Mouse (Mus musculus): ENCODE measurements around the gene Gm20662.
A peak's percentile ranks its signal among the peaks of the same experiment; 100 is the strongest.

Gm20662 gene

DNA sequence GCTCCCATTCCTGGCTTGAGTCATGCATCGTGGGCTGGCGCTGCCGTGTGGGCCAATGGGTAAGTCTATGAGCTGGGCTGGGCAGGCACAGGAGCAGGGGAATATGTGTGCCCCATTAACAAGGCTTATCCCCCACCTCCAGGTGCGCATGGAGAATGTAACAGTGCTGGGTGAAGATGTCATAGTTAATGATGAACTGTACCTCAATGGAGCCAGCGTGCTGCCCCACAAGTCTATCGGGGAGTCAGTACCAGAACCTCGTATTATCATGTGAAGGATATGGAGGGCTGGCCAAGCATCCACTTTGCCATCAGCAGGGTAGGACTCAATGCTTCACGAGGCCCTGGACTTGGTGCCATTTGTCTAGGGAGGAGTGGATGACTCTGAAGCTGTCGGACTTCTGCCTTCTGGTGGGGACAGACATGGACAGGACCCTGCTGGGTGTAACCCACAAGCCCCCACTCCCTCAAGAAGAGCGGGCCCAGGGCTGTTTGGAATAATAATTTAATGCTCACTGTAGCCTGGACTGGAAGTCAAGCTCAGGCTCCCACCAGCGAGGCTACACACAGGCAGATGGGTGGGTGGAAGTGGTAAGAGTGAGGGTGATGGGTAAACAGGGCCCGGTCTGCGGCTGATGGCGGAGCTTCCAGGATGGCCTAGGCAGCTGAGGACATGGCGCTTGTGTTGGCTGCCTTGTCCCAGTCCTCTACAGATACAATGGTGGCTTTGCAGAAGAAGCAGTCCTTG is 55.2 kb downstream of the Gm20662 start:
- no peak for ATAC-seq (ENCODE audit: insufficient number of reproducible peaks, low FRiP score, low TSS enrichment)

DNA sequence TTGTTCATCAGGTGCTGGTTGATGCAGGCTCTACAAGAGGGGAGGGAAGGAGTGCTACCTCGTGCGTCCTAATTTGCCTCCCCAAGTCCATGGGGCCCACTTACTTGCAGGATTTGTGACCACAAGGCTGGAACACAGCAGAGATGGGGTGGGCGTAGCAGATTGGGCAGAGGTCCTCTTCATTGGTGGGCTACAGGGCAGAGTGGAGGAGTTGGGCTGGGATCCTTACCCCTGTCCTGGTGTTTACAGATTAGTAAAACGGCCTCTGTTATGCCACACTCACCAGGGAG is 55.7 kb downstream of the Gm20662 start:
- no peak for ATAC-seq (ENCODE audit: insufficient number of reproducible peaks, low FRiP score, low TSS enrichment)

DNA sequence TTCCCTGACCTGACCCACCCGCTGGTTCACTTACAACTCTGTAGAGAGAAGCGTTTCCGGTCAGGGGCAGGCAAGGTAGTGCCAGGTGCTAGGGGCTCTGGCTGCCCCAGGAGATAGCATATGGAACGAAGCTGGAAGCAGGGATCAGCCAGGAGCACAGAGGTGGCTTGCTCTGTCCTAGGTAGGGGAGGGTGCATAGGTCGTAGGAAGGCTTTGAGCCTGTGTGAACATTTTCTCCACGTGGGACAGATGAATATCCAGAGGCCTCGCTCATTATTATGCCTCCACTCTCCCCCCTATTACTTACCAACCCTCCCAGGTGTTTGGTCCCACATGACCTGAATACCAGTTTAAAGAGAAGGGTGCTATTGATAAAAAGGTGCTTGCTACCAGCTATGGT is 56.3 kb downstream of the Gm20662 start:
- no peak for ATAC-seq (ENCODE audit: insufficient number of reproducible peaks, low FRiP score, low TSS enrichment)

DNA sequence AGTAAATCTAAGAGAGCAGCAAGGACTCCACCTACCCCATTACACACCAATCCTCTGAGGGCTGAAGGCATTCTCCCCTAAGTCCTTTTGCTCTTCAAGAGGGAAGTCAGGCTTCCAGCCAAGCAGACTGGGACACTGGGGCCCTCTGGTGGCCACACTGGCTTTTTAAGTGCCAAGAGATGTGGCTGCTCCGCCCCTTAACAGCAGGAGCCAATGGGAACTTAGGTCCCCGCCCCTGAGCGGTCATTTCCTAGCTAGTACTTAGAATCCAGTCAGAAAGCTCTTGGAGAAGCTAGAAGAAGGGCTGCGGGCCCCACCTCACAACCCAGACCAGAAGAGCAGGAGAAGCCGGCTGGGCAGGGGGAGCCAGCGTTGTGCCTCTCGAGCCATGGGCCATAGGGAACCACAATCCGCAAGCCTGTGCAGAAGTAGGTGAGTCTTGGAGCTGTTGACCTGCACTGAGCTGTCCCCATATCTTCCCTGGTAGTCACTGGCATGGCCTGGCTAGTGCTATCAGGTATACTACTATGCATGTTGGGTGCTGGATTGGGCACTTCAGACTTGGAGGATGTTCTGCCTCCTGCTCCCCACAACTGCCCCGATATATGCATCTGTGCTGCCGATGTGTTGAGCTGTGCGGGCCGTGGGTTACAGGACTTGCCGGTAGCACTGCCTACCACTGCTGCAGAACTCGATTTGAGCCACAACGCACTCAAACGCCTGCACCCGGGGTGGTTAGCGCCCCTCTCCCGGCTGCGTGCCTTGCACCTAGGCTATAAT is 56.9 kb downstream of the Gm20662 start, which contains the start of gene Amigo3:
TSS of gene Amigo3 (plus strand) at position 275 of the 780 bp plus-strand sequence.
- peak; percentile 23; the same call in 1 of the 2 replicates for ATAC-seq (ENCODE audit: insufficient number of reproducible peaks, low FRiP score, low TSS enrichment)

DNA sequence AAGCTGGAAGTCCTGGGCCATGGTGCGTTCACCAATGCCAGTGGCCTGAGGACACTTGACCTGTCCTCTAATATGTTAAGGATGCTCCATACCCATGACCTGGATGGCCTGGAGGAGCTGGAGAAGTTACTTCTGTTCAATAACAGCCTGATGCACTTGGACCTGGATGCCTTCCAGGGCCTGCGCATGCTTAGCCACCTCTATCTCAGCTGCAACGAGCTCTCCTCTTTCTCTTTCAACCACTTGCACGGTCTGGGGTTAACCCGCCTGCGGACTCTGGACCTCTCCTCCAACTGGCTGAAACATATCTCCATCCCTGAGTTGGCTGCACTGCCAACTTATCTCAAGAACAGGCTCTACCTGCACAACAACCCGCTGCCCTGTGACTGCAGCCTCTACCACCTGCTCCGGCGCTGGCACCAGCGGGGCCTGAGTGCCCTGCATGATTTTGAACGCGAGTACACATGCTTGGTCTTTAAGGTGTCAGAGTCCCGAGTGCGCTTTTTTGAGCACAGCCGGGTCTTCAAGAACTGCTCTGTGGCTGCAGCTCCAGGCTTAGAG is 57.6 kb downstream of the Gm20662 start:
- ATAC-seq (ENCODE audit: insufficient number of reproducible peaks, low FRiP score, low TSS enrichment): no peak

DNA sequence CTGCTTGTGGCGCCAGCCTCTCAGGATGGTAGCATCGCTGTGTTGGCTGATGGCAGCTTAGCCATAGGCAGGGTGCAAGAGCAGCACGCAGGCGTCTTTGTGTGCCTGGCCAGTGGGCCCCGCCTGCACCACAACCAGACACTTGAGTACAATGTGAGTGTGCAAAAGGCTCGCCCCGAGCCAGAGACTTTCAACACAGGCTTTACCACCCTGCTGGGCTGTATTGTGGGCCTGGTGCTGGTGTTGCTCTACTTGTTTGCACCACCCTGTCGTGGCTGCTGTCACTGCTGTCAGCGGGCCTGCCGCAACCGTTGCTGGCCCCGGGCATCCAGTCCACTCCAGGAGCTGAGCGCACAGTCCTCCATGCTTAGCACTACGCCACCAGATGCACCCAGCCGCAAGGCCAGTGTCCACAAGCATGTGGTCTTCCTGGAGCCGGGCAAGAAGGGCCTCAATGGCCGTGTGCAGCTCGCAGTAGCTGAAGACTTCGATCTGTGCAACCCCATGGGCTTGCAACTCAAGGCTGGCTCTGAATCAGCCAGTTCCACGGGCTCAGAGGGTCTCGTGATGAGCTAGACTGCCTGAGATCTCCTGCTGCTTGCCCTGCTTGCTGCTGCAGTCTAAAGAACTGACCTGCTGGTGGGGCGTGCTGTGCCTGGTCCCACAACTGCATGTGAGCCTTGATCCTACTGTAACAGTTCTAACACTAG is 58.3 kb downstream of the Gm20662 start:
- ATAC-seq (ENCODE audit: insufficient number of reproducible peaks, low FRiP score, low TSS enrichment): no peak

DNA sequence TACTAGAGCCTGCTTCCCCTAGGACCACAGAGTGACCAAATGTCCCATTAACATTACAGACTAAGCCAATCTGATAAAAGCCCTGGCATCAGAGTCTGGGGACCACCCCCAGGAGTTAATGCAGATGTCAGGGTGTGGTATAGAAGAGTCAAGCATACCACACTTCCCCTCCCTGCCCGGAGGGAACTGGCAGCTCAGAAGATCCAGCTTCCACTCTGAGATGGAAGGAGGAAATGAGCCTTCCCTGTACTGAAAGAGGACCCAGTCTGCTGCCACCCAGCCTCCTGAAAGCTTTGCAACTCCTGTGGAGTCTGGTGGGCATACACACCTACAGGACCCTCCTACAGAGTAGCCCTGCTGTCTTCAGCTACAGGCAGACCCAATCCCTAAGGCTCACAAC is 58.9 kb downstream of the Gm20662 start:
- no peak for ATAC-seq (ENCODE audit: insufficient number of reproducible peaks, low FRiP score, low TSS enrichment)

DNA sequence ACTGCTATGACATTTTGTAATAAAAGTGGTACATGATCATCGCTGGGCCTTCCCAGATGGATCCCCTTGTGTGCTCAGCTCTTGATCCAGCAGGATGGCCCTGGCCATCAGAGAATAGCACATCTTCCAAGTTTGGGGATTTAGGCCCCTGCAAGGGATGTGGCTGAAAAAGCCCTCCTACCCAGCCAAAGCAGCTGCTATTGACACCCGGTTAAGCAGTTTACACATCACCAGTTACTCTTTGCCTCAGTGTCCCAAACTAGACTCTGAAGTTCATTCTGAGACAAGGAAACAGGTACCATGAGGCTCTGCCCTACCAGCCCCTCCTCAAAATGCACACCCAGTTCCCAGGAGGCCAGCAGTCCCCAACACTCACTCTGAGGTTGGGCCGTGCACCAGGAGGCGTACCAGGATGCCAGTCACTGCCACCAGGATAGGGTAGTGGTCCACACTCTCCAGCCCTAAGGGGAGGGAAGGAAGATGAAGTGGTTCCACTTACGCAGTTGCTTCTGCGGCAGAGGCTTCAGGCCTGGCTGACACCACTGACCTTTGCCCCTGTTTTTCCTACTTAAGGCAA is 59.6 kb downstream of the Gm20662 start:
- ATAC-seq (ENCODE audit: insufficient number of reproducible peaks, low FRiP score, low TSS enrichment): no peak

DNA sequence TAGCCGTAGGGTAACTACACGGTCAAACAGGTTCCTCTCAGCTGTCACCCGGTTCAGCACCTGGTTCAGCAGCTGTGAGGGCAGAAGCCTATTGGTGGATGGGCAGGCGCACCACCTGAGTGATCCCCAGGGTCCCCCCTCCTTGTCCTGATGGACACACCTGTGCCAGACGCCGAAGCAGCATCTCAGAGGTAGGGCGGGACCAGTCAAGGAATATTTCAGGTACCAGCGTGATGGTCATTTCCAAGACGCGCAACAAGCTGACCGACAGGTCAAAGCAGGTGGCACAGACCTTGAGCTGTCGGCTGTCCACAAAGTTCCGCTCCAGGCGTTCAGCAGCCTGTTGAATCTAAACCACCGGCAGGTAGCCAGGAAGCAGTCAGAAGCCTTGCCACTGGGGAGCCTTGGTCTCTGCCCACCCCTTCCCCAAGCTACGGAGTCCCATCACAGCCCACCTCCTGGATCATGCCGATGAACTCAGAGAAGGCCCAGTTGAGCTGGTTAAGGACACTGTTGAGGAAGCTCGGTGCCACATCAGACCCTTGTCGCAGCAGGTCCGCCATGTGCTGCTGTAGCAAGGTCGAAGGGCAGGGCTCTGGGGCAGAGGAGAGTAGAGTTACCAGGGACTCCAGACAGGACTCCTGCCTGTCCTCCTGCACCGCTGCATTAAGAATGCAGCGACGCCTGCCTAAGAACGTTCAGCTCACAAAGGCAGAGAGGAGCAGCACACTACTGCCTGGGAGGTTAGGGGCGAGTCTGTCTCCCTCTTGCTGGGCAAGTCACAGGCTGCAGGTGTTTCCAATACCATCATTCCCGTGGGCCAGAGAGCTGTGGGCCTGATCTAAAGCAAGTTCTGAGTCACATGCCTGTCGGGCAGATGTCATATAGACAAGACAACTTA is 60.5 kb downstream of the Gm20662 start:
- no peak for ATAC-seq (ENCODE audit: insufficient number of reproducible peaks, low FRiP score, low TSS enrichment)

DNA sequence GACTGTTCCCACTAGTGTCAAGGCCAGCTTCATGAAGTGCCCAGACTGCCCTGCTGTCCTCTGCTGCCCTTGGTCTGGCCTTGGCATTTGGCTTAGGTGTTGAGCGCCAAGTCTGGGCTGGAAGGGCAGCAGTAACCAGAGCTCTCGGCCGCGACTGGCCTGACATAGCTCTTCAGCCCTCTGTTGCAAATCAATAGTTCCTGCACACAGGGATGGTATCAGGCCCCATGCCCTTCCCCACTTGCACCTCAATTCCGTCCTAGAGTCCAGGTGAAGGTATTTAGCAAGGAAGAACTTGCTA is 61.1 kb downstream of the Gm20662 start:
- no peak for ATAC-seq (ENCODE audit: insufficient number of reproducible peaks, low FRiP score, low TSS enrichment)

DNA sequence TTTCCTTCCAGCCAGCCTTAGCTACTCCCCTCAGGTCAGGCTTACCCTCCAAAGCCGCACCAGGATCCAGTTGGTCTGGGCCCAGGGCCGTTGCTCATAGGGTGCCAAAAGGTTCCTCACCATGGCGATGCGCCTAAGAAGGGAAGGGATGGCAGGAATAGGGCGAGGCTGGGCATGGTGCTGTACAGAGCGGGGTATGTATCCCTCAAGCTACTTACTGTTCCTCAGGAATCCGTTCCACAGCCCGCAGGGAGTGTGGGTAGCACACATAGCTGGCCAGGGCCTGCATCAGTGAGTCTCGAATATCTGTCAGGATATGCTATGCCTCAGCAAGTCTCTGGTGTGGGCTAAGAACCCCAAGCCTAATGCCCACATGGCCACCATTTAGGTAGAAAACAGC is 62.1 kb downstream of the Gm20662 start:
- no peak for ATAC-seq (ENCODE audit: insufficient number of reproducible peaks, low FRiP score, low TSS enrichment)

DNA sequence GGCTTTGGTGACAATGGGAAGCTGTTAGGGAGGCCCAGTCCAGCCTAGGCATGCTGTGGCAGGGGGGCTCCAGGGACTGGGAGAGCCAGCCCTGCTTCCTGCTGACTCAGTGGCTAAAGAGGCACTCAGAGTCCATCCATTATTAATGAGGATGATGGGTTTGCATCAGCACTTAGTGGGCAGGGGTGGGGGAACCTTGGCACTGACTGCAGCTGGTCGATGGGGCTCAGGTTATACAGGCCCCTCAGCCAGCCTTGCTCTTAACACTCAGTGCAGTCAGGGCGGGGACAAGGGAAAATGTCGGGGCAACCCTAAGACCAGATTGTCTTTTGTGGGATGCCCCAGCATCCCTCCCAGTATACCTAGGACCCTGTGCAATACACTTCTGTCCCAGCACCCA is 66.0 kb downstream of the Gm20662 start:
- ATAC-seq (ENCODE audit: insufficient number of reproducible peaks, low FRiP score, low TSS enrichment): no peak

DNA sequence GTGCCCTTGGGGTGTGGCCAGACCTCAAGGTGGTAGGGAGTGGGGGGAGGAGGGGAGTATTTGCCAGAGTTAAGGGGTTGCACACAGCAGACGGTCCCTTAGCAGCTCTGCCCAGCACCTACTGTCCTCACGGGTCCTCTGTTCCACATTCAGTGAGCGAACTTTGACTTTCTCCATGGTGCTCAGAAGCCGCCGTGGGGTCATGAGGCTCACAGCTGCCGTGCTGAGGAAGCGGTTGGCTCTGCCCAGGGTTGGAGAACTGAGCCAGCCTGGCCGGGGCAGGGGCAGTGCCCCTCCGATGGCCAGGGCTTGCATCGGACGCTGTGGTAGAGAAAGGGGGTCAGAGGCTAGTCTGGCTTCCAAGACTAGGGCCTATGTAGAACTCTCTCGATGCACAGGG is 67.2 kb downstream of the Gm20662 start:
- no peak for ATAC-seq (ENCODE audit: insufficient number of reproducible peaks, low FRiP score, low TSS enrichment)

DNA sequence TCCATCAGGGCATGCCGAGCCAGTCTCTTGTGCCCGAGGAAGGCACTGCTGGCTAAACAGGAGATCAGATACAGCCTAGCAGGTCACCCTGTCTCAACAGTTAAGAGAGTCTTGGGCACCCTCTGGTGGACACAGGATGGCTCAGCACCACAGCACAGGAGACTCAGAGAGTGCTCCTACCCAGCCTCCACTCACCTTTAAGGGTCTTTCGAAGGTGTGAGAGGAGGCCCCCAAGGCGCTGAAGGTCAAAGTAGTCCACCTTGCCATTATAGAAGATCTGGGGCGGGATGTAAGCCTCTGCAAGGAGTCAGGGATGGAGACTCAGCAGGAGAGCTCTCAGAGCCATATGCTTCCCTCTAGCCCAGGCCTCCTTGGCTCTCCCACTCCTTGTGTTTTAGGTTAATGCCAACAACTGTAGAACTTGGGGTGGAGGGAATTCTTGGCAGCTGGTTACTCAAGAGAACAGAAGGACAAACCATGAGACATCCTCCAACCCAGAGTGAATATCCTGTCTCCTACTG is 69.4 kb downstream of the Gm20662 start:
- ATAC-seq (ENCODE audit: insufficient number of reproducible peaks, low FRiP score, low TSS enrichment): peak; percentile 54; the same call in 1 of the 2 replicates

DNA sequence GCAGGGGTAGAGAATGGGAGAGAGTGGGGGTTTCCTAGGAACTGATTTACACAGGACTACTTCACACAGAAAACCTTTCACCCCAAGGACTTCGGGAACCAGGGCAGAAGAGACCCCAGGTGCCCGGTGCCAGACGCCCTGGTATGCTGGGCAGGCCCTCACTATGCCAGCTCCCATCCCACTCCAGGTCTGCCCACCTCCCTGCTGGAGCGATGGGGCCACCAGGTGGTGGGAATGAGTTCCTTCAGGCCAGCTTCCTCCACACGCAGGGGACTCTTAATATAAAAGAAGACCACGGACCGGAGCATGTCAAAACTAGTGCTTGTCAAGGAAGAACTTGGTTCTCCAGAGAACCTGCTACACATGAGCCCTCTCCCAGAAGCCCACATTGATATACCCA is 71.0 kb downstream of the Gm20662 start:
- no peak for ATAC-seq (ENCODE audit: insufficient number of reproducible peaks, low FRiP score, low TSS enrichment)

DNA sequence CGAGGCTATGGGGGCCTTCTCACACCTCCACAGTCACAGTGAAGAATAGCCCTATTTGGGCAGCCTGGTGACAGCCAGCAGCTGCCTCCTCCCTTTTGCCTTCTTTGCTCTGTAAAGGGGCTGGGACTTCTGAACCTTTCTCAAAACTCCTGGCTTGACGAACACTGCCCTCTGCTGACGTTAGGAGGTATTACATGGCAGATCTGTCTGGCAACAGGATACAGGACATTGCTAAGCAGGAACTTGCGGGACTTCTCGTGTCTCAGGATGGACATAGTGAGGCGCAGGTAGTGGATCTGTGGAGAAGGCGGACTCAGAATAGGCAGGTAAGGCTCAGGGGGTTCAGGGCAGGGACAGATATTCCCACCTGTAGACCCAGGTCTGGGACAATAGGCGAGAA is 71.8 kb downstream of the Gm20662 start:
- ATAC-seq (ENCODE audit: insufficient number of reproducible peaks, low FRiP score, low TSS enrichment): no peak

DNA sequence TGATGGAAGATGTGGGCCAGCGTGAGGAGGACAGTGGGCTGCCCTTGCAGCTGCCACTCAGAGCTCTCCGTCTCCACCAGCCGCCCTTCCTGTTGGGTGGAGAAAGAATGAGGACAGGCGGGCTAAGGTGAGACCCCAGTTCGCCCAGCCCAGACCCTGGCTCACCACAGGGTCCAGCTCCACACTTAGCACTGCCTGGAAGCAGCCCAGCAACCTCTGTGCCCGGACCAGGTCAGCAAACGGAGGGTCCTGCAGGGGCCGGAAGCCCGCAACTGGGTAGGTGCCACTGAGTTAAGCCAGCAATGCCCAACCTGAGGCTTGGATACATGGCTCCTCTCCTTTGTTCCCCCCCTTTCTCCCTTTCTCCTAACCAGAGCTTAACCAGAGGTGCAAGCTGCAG is 72.9 kb downstream of the Gm20662 start:
- no peak for ATAC-seq (ENCODE audit: insufficient number of reproducible peaks, low FRiP score, low TSS enrichment)

DNA sequence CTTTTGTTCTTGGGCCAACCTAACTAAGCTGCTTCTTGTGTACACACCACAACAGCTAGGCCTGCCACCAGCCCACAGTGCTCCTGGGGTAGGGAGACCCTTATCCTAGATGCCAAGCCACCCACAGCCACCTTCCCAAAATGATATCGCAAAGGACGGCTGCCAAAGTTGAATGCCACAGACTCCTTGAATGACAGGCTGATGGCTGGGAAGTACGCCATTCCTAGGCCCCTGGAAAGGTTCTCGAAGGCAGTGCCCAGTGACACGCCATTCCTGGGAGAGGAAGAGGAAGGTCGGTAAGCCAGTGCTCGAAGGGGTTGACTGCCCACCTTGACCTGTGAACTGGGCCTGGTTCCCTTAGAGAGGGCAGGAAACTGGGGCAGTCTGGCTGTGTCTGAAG is 73.4 kb downstream of the Gm20662 start:
- no peak for ATAC-seq (ENCODE audit: insufficient number of reproducible peaks, low FRiP score, low TSS enrichment)

DNA sequence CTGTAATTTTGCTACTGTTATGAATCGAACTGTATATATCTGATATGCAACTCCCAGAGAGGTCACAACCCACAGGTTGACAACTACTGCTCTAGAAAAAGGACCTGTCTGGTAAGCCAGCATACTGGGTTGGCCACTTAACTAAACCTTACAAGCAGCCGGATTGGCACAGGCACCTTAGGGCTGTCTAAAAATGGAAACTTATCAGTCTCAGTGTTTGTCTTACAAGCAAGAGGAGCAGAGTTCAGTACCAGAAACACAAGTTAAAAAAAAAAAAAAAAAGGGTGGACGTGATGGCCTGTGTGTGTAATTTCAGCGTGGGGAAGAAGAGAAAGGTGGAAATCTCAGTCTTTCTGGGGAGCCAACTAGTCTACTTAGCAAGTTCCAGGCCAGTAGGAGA is 75.7 kb downstream of the Gm20662 start:
- ATAC-seq (ENCODE audit: insufficient number of reproducible peaks, low FRiP score, low TSS enrichment): no peak

DNA sequence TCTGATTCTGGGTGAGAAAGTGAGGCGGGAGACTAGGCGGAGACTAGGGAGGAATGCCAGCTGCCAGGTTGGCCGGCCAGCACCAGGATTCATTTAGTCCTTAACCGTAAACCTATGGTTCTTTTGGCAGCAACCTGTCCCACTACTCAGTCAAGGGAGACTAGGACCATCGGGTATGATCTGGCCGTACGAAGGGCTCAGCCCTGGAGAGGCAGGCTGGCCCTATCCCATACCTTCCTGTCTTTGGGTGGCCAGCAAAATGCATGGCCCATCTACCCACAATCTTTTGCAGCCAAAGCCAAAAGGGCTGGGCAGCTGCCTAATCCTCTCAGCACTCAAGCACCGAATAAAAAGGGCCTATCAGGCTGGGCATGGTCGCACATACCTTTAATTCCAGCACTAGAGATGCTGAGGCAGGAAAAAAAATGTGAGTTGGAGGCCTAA is 76.4 kb downstream of the Gm20662 start:
- peak; percentile 34; the same call in 1 of the 2 replicates for ATAC-seq (ENCODE audit: insufficient number of reproducible peaks, low FRiP score, low TSS enrichment)

All from cerebellum, adult (tissue).